Mouse (Mus musculus): ENCODE results near the gene Cacng2. TPM values are rescaled to one million over a fixed set of nuclear protein-coding genes. Genes with fewer than 3 reads are reported as not detected.
A peak's percentile ranks its signal among the peaks of the same experiment; 100 is the strongest.

The Cacng2 gene
- polyA plus RNA-seq, 1 experiment from 2014 or later, result 0.22 TPM

- peak overlapping the region; percentile 19; the same call in 1 of the 2 replicates for H3K27ac ChIP-seq (replicated peaks)
- H3K36me3 ChIP-seq, result no peaks in the 10 kb centered on the region
- DNase-seq (ENCODE audit: low spot score), result no peak
- WGBS, result 40% methylated on average over 2 of the region's 2 CpGs
- no peaks in the 10 kb centered on the region for H3K27me3 ChIP-seq (ENCODE audit: low read depth, poor library complexity, severe bottlenecking)
- H3K9me3 ChIP-seq (replicated peaks), result no peaks in the 10 kb centered on the region
- no peak overlapping the region for H3K4me3 ChIP-seq
- H3K4me1 ChIP-seq, result peaks cover 26% of the 10 kb centered on the region
Measured at GRCm38 (mm10) chr15:78133389-78133788, 13.6 kb upstream of the Cacng2 start.

DNA sequence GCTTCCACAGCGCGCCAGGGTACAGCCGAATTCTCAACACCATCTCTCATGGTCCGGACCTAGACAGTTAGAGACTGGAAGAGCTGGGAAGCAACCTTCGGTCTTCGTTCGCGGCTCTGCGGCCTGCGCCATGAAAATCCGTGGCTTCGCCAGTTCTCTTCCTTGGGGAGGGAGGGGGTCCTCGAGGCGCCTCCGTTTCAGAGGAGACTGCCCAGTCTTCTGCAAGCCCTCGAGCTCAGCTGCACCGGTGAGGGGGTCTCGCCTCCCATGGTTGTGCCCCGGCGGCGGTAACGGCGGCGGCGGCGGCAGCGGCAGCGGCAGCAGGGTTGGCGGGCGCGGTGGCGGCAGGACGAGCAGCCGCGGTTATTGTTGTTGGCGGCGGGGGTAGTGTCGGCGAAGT is 580 bp downstream of the Cacng2 start:
- Histone ChIP-seq H3K4me1 (peaks cover 13% of the 10 kb centered on the region), H3K27me3 (ENCODE audit: low read depth, poor library complexity, severe bottlenecking) (peaks cover 36% of the 10 kb centered on the region), H3K4me3 (peak overlapping the region; percentile 56), H3K9me3 (replicated peaks) (no peaks in the 10 kb centered on the region), H3K36me3 (no peaks in the 10 kb centered on the region), H3K27ac (replicated peaks) (peak overlapping the region; percentile 72)
- 4% methylated on average over 38 of the region's 39 CpGs for WGBS
- DNase-seq (ENCODE audit: low spot score), result no peak

GRCm38 (mm10) chr15:78118275-78118995 is 1.4 kb downstream of the Cacng2 start:
- H3K9me3 ChIP-seq (replicated peaks), result no peaks in the 10 kb centered on the region
- peaks cover 36% of the 10 kb centered on the region for H3K27me3 ChIP-seq (ENCODE audit: low read depth, poor library complexity, severe bottlenecking)
- peaks cover 13% of the 10 kb centered on the region for H3K4me1 ChIP-seq
- no peak for DNase-seq (ENCODE audit: low spot score)
- H3K27ac ChIP-seq (replicated peaks), result no peak overlapping the region
- 72% methylated on average over 18 of the region's 18 CpGs for WGBS
- H3K4me3 ChIP-seq, result 0 out of 2 replicates have a peak overlapping the region, but pooled peaks have one; percentile 10
- H3K36me3 ChIP-seq, result no peaks in the 10 kb centered on the region

GRCm38 (mm10) chr15:78117731-78118130 is 2.1 kb downstream of the Cacng2 start:
- H3K4me1 ChIP-seq, result peaks cover 13% of the 10 kb centered on the region
- no peaks in the 10 kb centered on the region for H3K9me3 ChIP-seq (replicated peaks)
- no peak overlapping the region for H3K4me3 ChIP-seq
- H3K27ac ChIP-seq (replicated peaks), result no peak overlapping the region
- H3K27me3 ChIP-seq (ENCODE audit: low read depth, poor library complexity, severe bottlenecking), result peaks cover 36% of the 10 kb centered on the region
- 91% methylated on average over 16 of the region's 16 CpGs for WGBS
- no peaks in the 10 kb centered on the region for H3K36me3 ChIP-seq
- no peak for DNase-seq (ENCODE audit: low spot score)

- Histone ChIP-seq H3K4me1 (peaks cover 13% of the 10 kb centered on the region), H3K27ac (replicated peaks) (no peak overlapping the region), H3K9me3 (replicated peaks) (no peaks in the 10 kb centered on the region), H3K4me3 (no peak overlapping the region), H3K27me3 (ENCODE audit: low read depth, poor library complexity, severe bottlenecking) (peaks cover 36% of the 10 kb centered on the region), H3K36me3 (no peaks in the 10 kb centered on the region)
- DNase-seq (ENCODE audit: low spot score), result no peak
- 85% methylated on average over 10 of the region's 10 CpGs for WGBS
Measured at GRCm38 (mm10) chr15:78116936-78117335, 2.9 kb downstream of the Cacng2 start.

DNA sequence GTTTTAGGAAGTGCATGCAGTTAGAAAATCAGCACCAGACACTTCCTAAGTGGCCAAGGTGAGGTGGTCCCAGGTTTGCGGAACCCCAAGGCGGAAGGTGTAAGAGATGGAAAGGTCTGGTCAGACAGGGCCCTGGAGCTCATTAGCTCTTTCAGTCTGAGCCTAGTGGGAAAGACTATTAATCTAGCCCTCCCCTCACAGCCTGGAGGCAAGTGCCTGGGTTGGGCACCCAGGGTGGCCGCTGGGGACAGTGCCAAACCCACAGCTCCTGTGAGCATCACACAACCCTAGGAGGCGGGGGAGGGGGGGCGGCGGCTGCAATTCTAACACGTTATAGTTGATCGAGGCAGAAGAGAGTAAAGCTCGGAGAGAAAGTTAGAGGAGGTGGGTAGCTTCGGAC is 3.6 kb downstream of the Cacng2 start:
- Histone ChIP-seq H3K4me3 (no peak overlapping the region), H3K27me3 (ENCODE audit: low read depth, poor library complexity, severe bottlenecking) (peaks cover 35% of the 10 kb centered on the region), H3K36me3 (no peaks in the 10 kb centered on the region), H3K27ac (replicated peaks) (no peak overlapping the region), H3K9me3 (replicated peaks) (no peaks in the 10 kb centered on the region), H3K4me1 (peaks cover 13% of the 10 kb centered on the region)
- WGBS, result 77% methylated on average over 10 of the region's 10 CpGs
- no peak for DNase-seq (ENCODE audit: low spot score)

GRCm38 (mm10) chr15:78099516-78099915 is 20.3 kb downstream of the Cacng2 start:
- 60% methylated on average over 5 of the region's 5 CpGs for WGBS
- Histone ChIP-seq H3K36me3 (no peaks in the 10 kb centered on the region), H3K27me3 (ENCODE audit: low read depth, poor library complexity, severe bottlenecking) (no peaks in the 10 kb centered on the region), H3K4me3 (no peak overlapping the region), H3K9me3 (replicated peaks) (no peaks in the 10 kb centered on the region), H3K4me1 (0 out of 2 replicates have a peak, but pooled peaks cover 8% of the 10 kb centered on the region), H3K27ac (replicated peaks) (no peak overlapping the region)
- no peak for DNase-seq (ENCODE audit: low spot score)

DNA sequence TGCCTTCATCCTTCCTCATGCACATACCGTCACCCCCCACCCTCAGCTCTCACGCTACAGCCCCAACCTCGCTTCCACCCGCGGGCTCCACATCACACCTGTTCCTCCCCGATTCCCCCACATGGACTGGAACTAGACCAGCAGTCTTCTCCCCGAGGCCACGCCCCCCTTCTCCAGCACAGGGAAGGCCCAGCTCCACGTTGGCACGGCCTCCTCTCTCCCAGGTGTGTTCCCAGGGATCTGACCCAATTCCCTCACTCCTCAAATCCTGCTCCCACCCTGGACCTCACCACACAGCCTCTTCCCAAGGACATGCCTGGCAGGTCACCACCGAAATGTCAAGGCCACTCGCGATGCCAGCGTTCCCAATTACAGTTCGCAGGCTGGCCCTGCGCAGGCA is 23.8 kb downstream of the Cacng2 start:
- Histone ChIP-seq H3K36me3 (no peaks in the 10 kb centered on the region), H3K9me3 (replicated peaks) (no peaks in the 10 kb centered on the region), H3K4me3 (no peak overlapping the region), H3K27ac (replicated peaks) (no peak overlapping the region), H3K4me1 (peaks cover 8% of the 10 kb centered on the region; the same call in 1 of the 2 replicates), H3K27me3 (ENCODE audit: low read depth, poor library complexity, severe bottlenecking) (no peaks in the 10 kb centered on the region)
- no peak for DNase-seq (ENCODE audit: low spot score)
- 89% methylated on average over 16 of the region's 16 CpGs for WGBS

DNA sequence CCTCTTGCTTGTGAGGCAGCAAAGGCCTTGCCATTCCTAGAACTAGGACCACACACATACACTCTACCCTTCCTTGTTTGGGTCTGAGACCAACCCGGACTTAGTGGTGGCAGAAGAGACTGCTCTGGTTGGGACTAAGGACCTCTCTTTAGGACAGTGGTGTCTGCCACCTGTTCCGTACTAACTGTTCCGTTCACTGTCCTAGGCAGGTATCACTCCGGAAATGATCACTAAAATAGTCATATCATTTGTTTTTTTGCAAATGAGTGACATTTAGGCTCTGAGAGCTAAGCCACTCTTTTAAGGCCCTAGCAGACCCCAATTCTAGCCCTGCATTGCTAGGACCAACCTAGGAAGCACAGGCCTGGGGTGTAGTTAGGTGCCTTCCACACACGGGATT is 26.2 kb downstream of the Cacng2 start:
- Histone ChIP-seq H3K36me3 (no peaks in the 10 kb centered on the region), H3K9me3 (replicated peaks) (no peaks in the 10 kb centered on the region), H3K27ac (replicated peaks) (no peak overlapping the region), H3K4me1 (peaks cover 8% of the 10 kb centered on the region; the same call in 1 of the 2 replicates), H3K4me3 (no peak overlapping the region), H3K27me3 (ENCODE audit: low read depth, poor library complexity, severe bottlenecking) (no peaks in the 10 kb centered on the region)
- no peak for DNase-seq (ENCODE audit: low spot score)
- 80% methylated on average over 5 of the region's 5 CpGs for WGBS

DNA sequence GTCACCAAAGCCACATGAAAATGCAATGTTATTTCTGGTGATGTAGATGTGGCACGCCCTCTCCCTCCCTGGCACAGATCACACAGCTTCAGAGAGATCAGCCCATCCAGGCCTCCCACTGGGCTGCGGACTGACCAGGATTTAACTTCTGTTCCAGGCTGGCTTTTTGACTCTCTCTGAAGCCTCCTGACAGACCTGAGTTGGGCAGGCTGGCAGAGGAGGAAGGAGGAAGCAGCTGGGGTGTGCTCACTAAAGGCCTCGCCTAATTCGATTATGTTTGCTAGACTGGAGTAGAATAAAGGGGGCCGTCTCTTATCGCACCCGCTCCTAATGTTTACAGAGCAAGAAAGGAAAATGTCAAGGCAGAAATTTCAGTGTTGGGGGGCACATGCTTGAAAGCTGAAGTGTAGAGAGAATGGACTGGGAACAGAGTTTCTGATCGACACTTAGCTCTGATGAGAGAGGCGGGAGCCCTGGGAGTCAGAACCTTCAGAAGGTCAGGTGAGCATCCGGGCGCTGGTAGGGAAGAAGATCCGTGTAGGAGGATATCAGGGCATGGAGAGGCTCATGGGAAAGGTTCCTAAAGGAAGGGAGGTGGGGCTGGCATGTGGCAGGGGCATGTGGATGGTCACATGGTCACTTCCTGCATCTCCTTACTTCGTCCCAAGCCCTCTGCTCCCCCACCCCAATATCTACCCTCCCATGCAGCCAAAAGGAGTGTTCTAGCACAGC is 36.8 kb downstream of the Cacng2 start:
- peak overlapping the region; percentile 42; the same call in 1 of the 2 replicates for H3K27ac ChIP-seq (replicated peaks)
- H3K4me1 ChIP-seq, result peaks cover 22% of the 10 kb centered on the region
- WGBS, result 64% methylated on average over 13 of the region's 13 CpGs
- H3K27me3 ChIP-seq (ENCODE audit: low read depth, poor library complexity, severe bottlenecking), result no peaks in the 10 kb centered on the region
- DNase-seq (ENCODE audit: low spot score), result no peak
- H3K36me3 ChIP-seq, result no peaks in the 10 kb centered on the region
- no peaks in the 10 kb centered on the region for H3K9me3 ChIP-seq (replicated peaks)
- H3K4me3 ChIP-seq, result no peak overlapping the region

- H3K4me1 ChIP-seq, result peaks cover 22% of the 10 kb centered on the region
- H3K27ac ChIP-seq (replicated peaks), result no peak overlapping the region
- WGBS, result 61% methylated on average over 8 of the region's 8 CpGs
- no peaks in the 10 kb centered on the region for H3K9me3 ChIP-seq (replicated peaks)
- DNase-seq (ENCODE audit: low spot score), result no peak
- H3K27me3 ChIP-seq (ENCODE audit: low read depth, poor library complexity, severe bottlenecking), result no peaks in the 10 kb centered on the region
- H3K36me3 ChIP-seq, result no peaks in the 10 kb centered on the region
- no peak overlapping the region for H3K4me3 ChIP-seq
Measured at GRCm38 (mm10) chr15:78082149-78082548, 37.7 kb downstream of the Cacng2 start.

DNA sequence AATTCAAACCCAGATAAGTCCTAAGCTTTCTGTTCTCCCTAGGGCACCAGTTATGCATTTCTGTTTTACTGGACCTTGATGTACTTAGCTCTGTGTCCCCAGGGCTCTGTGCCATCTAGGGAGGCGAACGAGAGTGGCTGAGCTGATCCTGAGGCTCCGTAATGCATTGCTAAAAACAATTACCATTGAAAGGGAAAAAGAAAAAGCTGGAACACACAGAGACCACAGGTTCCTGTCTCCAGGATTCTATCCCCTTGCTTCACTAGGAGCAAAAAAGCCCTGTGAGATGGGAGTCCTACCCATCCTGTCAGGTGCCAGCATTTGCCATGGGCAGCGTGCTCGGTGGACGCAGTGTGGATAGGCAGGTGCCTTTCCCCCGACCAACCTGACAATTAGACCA is 38.4 kb downstream of the Cacng2 start:
- Histone ChIP-seq H3K36me3 (no peaks in the 10 kb centered on the region), H3K9me3 (replicated peaks) (no peaks in the 10 kb centered on the region), H3K4me1 (peaks cover 22% of the 10 kb centered on the region), H3K4me3 (no peak overlapping the region), H3K27me3 (ENCODE audit: low read depth, poor library complexity, severe bottlenecking) (no peaks in the 10 kb centered on the region), H3K27ac (replicated peaks) (no peak overlapping the region)
- WGBS, result 90% methylated on average over 7 of the region's 7 CpGs
- no peak for DNase-seq (ENCODE audit: low spot score)

- H3K9me3 ChIP-seq (replicated peaks), result no peaks in the 10 kb centered on the region
- H3K4me1 ChIP-seq, result peaks cover 22% of the 10 kb centered on the region
- 81% methylated on average over 4 of the region's 4 CpGs for WGBS
- DNase-seq (ENCODE audit: low spot score), result no peak
- H3K27me3 ChIP-seq (ENCODE audit: low read depth, poor library complexity, severe bottlenecking), result no peaks in the 10 kb centered on the region
- no peak overlapping the region for H3K4me3 ChIP-seq
- no peaks in the 10 kb centered on the region for H3K36me3 ChIP-seq
- H3K27ac ChIP-seq (replicated peaks), result no peak overlapping the region
Measured at GRCm38 (mm10) chr15:78080326-78080725, 39.5 kb downstream of the Cacng2 start.
